Mouse (Mus musculus) lung, adult 2 months (tissue): ENCODE results near the gene E330021D16Rik.

ENCODE experiments used
- CTCF ChIP-seq: fragments of 200-500 bp; IDR thresholded peaks from 2 replicates; pipeline ENCODE4 v1.5.1; 2011; ENCODE audit warnings: mild to moderate bottlenecking, low read length, control low read depth; ENCODE audit not compliant: insufficient read depth
- POLR2A ChIP-seq: fragments of 200-500 bp; IDR thresholded peaks from 2 replicates; pipeline ENCODE4 v1.6.1; 2011; ENCODE audit warnings: low read depth, mild to moderate bottlenecking, control low read depth, low read length, borderline replicate concordance; ENCODE audit errors: extremely low read depth

DNA sequence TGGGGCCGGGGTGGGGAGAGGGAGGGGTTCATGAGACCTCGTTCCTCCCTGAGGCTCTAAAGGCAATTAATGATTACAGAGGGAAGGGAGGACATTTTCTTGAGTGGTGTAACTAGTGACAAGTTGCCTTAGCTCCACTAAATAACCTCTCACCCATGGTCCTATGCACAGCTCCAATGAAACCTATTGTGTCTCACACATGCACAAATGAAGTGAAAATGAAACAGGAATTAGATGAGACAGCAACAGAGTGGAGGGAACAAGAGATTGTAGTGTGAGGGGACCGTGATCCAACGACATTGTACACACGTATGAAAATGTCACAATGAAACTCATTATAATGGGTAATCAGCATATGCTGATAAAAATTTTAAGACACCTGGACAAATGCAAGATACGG, 35.5 kb upstream of the E330021D16Rik start:
- TF ChIP-seq CTCF: no peak
- TF ChIP-seq POLR2A: no peak
